Comparison of ENCODE assay signal across 14 mouse cellular contexts in the genomic region with DNA sequence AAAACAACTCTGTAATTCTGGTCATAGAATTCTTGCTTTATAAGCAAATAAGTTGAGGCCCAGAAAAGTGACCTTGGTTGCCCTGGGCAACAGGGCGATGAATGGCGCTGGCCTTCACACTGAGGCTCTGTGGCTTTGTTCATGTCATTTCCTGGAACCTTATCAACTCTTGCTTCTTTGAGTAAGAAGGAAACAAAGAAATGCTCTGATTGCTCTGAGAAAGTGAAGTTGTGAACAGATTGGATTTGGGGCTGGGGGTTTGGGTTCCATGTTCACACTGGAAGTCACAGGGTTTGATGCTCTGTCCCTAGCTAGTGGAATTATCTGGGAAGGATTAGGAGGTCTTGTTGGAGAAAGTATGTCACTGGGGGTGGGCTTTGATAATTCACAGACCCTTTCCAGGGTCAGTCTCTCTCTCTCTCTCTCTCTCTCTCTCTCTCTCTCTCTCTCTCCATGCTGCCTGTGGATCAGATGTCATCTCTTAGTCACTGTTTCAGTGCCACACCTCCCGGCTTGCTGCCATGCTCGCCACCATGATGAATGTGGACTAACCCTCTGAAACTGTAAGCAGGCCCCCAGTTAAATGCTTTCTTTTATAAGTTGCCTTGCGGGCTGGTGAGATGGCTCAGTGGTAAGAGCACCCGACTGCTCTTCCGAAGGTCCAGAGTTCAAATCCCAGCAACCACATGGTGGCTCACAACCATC. TPM values are rescaled to one million over a fixed set of nuclear protein-coding genes. Genes with fewer than 3 reads are reported as not detected.
DNase-seq lines count a peak whose midpoint lies in the region; ATAC-seq and TF ChIP-seq lines count a peak whose summit lies in the region.
"Had no signal": no experiment of that assay in that cellular context is flagged by ENCODE, and none has a peak within 500 bp of the region (broad histone marks: within the 10 kb centered on the region; RNA-seq: fewer than 3 reads in every experiment).

No protein-coding gene starts in this region.

- no peak overlapping the region for H3K4me3 ChIP-seq in layer of hippocampus, adult 2 months
- H3K4me3 ChIP-seq: hindbrain, embryonic 15.5 days had no signal

- peak; percentile 76 for ATAC-seq in activated CD4-positive, CD25-positive, alpha-beta regulatory T cell, adult 4 months
- ATAC-seq in megakaryocyte, adult 5-6 weeks (ENCODE audit: poor library complexity, severe bottlenecking) = peak; percentile 25; the same call in 1 of the 2 replicates
- ATAC-seq: forebrain, embryonic 16.5 days; lung, postnatal 0 days had no signal

- peak overlapping the region; percentile 87; the same call in 1 of the 2 replicates for H3K27ac ChIP-seq in layer of hippocampus, adult 2 months
- H3K27ac ChIP-seq: hindbrain, embryonic 15.5 days had no signal

- DNase-seq in layer of hippocampus, adult 2 months (ENCODE audit: low spot score in 2 of 2) = no peak
- DNase-seq in layer of hippocampus, adult 9-11 months = no peak
- DNase-seq in B cell, adult 2 months = peak; percentile 53 to 57
- no peak for DNase-seq in gastrocnemius, postnatal 25 days
- DNase-seq in natural killer cell, adult 2 months (ENCODE audit: low spot score in 2 of 2) = no peak
- DNase-seq: cerebellum, postnatal 10 days; heart, adult 18-20 months; kidney, postnatal 4 days had no signal

- no peak; the same call in 1 of the 2 replicates for TF ChIP-seq CTCF in layer of hippocampus, adult 2 months (conservative IDR thresholded peaks at IDR 0.05)

RNA-seq across cellular contexts. Expression of a gene that starts 50.2 kb away (rescaled TPM):
- total RNA-seq in layer of hippocampus, adult 2 months (2021) = 10 to 100 TPM; 15.2 to 17.3 TPM
- polyA plus RNA-seq in activated CD4-positive, CD25-positive, alpha-beta regulatory T cell, adult 4 months (2017; shearing (Covaris generic)) = 10 to 100 TPM; 68.6 to 88.1 TPM
- total RNA-seq in megakaryocyte, adult 5-6 weeks (2015) = 2.4 and 2.8 TPM in 2 replicates
- 2.3 and 3.3 TPM in 2 replicates for total RNA-seq in megakaryocyte, adult 5-6 weeks (2017)
- total RNA-seq in gastrocnemius, postnatal 25 days (2021) = 1 to 10 TPM; 3.4 to 3.5 TPM
- total RNA-seq: MEL had no signal

Comparison
In these comparisons a context has a peak if more than half of its experiments do, and no peak if none do; other contexts are left out.
1. DNase-seq: peak in B cell, adult 2 months (2 of 2); none in layer of hippocampus, adult 2 months (0 of 2), layer of hippocampus, adult 9-11 months (single experiment), gastrocnemius, postnatal 25 days (single experiment) and natural killer cell, adult 2 months (0 of 2).